Mouse (Mus musculus) layer of hippocampus, adult 2 months (tissue): ENCODE data around the gene Nat8f4. TPM values are rescaled to one million over a fixed set of nuclear protein-coding genes. Genes with fewer than 3 reads are reported as not detected.
A peak's percentile ranks its signal among the peaks of the same experiment; 100 is the strongest.
"Not testable (repeated sequence)": the region's sequence is repeated elsewhere in the genome, so short reads cannot be mapped to it uniquely, and the experiment has no call there.

ENCODE experiments used
- DNase-seq, 2 experiments: peaks; one replicate each; pipeline ENCODE4 v3.0.0; 2022; ENCODE audit warnings: low spot score in 2 of 2
- H3K27ac ChIP-seq: fragments of 200-600 bp; 2 replicates; pipeline ENCODE4 v1.8.1; 2022
- H3K4me3 ChIP-seq: fragments of 200-600 bp; 2 replicates; pipeline ENCODE4 v1.8.1; 2022; ENCODE audit warnings: mild to moderate bottlenecking
- CTCF ChIP-seq: fragments of 200-600 bp; conservative IDR thresholded peaks from 2 replicates; pipeline ENCODE4 v1.8.1; 2022; ENCODE audit warnings: antibody characterized with exemption, mild to moderate bottlenecking, moderate library complexity
- total RNA-seq, 2 experiments: library from RNA; stranded (reverse); gene quantifications; 2 replicates each; pipeline ENCODE4 v1.2.3; 2021

Gene Nat8f4
- total RNA-seq, 2 experiments from 2014 or later: 7.7 to 7.9 TPM

DNA sequence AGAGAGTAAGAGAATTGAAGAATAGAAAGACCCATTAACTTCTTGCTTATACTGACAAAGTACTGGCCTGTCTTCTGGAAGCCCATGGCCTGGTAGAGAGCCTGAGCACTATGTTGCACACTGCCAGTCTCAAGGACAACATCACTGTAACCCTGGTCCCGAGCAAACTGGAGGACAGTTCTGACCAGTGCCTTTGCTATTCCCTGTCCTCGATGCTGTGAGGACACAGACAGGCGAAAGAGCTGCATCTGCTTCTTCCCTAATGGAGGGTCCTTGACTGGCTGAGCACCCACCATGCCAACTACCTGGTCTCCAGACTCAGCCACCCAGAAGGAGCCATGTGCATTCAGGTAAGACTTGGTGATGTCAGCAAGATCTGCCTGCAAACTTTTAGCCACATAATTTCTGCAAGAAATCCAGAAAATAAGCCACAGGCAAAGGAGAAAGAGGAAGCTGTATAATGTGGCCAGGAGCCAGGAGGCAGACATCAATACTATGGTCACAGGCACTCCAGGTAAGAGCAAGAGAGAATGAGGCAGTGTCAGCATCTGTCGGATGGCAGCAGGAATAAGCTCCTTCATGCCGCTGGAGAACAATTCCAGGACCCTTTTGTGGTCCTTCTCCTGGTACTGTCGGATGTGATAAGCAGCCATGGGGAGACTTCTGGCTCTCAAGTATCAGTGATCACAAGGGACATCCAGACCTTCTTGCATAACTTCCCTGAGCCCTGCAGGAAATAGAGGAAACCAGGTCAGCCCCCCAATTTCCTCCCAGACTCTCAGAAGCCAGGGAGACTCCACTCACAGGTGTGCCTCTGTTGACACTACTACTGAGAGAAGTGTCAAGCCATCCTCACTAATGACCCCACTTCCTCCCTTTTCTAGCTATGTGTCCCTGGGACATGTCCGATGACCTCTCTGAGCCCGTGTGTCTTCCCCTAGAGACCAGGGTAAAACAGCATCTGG, 36.7 kb downstream of the Nat8f4 start:
- DNase-seq: no peak
- no peak for TF ChIP-seq CTCF
- Histone ChIP-seq H3K4me3 (no peak overlapping the region), H3K27ac (no peak overlapping the region)

DNA sequence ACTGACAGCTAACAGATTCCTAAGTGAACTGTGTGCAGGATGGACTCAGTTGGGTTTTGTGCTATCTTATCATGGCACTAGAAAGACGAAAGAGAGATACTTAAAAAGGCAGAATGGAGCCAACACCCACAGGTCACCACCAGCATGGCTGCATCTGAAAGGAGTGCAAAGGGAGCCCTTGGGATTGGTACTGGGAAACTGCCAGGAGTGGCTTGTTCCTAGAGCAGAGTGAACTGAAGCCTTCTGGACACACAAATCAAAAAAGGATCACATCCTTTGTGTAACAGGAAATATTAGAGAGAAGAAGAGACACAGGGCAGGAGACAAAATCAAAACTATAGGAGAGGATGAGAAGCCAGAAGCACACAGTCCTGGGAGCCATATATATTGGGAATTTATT, 37.7 kb downstream of the Nat8f4 start:
- not testable (repeated sequence) for H3K4me3 ChIP-seq, DNase-seq, H3K27ac ChIP-seq

DNA sequence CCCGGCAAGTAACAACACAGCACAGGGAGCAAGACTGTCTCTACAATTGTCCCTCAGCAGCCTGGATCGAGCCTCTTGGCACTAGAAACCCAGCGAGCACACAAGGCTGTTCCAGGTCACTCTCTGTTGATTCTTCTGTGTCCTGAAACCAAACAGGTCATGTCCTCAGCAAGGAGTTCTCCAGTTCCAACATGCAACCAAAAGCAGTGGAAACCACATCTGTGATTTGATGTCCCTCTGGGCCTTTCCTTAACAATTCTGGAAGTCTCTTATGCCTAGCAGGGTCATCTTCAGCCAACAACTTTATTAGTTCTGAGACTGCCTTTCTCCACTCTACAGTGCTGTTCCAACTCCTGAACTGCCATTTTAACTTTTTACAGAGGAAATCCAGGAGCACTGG, 38.5 kb downstream of the Nat8f4 start:
- H3K4me3 ChIP-seq, DNase-seq, H3K27ac ChIP-seq: not testable (repeated sequence)

DNA sequence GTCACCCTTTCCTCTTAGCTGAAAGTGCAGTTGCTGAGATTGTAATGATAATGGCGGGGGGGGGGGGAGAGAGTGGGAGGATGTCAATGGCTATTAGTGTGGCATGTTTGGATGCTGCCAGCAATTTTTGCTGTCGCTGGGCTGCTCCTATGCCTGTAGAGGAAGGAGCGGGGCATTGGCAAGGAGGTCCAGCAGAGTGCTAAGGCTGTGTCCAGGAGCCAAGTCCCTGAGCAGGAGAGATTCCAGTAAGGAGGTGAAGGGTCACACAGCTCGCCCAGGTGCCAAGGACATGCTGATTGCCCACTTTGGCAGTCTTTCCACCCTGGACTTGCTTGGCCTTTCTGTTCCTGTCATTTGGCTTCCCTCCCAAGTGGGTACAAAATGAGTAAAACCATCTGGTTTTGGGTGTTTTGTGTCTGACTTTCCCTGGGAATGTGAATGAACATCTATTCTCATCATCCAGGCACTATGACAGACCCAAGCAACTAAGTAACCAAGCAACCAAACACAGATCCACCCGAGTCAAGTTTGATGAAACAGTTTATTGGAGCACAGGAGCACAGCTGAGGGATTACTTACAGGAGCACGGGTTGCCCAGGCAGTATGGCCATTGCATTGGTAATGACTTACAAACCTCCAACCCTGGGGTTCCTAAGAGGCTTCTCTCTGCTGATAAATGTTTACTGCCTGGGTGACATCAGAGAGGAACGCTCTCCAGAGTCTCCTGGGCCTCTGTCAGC, 39.6 kb downstream of the Nat8f4 start:
- H3K27ac ChIP-seq: peak overlapping the region; percentile 43; the same call in 1 of the 2 replicates
- H3K4me3 ChIP-seq: not testable (repeated sequence)
- DNase-seq: peak in 1 of 2 experiments; percentile 18

DNA sequence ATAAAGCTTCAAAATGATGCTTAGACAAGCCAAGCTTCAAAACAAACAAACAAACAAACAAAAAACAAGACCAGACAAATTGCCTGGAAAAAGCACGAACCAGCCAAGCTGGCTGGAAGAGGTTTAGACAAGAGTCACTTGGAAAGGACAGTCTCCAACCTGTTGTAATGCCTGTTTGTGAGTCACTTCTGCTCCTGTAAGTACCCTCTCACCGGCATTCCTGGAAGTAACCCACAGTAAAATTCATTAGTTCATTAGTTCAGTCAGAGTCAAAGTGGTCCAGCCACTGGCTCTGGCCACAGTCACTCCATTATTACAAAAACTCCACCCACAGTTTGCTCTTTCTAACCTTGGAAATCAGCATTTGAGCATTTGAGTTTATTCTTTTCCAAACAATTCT, 40.8 kb downstream of the Nat8f4 start:
- TF ChIP-seq CTCF: no peak
- DNase-seq: no peak
- H3K4me3 ChIP-seq: no peak overlapping the region
- peak overlapping the region; percentile 49; the same call in 1 of the 2 replicates for H3K27ac ChIP-seq

DNA sequence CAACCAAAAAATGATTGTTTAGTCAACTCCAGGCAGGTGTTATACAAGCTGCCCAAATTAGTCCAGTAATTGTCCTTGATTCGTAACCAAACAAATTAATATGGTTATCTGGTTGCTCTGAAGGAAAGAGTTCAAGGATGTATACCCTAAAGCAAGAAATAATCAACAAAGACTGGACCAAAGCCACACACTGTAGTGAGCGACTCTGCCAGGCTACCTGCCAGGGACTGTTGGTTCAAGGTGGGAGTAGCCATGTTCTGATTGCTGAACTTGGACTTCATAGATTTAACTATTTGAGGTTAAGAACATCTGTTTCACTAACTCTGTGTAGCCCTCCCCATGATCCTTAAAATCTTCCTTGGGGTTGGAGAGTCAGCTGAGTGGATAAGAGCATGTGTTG, 41.5 kb downstream of the Nat8f4 start:
- TF ChIP-seq CTCF: no peak
- H3K27ac ChIP-seq: peak overlapping the region; percentile 49; the same call in 1 of the 2 replicates
- H3K4me3 ChIP-seq: no peak overlapping the region
- DNase-seq: no peak

DNA sequence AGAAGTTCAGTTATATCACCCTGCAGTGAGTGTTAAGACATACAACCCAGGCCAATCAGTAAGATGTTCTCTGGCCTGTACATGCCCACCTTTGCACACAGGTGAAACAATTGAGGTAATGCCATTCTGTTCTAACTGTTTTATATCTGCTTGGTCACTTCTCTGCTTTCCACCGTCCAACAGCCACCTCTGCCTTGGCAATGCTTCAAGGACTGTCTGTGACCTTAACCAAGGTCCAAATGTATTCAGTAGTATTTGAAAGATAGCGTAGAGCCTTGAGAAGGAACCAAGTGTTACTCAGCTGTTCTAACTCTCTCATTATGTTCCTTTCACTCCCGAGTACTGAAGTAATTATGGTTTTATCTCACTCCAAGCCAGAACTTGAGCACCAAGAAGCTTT, 42.1 kb downstream of the Nat8f4 start:
- no peak for DNase-seq
- no peak for TF ChIP-seq CTCF
- Histone ChIP-seq H3K27ac (peak overlapping the region; percentile 49; the same call in 1 of the 2 replicates), H3K4me3 (no peak overlapping the region)

DNA sequence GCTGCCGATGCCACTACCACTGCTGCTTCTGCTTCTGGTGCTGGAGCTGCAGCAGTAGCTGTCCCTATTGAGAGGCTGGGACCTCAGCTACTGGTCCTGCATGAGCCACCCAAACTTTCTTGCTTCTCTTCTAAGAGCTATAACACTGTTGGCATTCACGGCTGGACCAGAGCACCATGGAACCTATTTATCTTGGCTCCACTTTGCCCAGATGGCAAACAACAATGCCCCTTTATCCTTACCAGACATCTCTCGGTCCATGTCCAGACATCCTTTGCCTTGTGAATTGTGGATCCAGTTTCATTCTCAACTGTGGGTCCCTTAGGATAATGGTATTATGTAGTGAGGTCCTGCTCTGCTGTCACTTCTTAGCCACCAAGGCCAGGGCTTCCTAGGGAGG, 43.4 kb downstream of the Nat8f4 start:
- TF ChIP-seq CTCF: no peak
- Histone ChIP-seq H3K4me3 (no peak overlapping the region), H3K27ac (peak overlapping the region; percentile 53)
- no peak for DNase-seq

DNA sequence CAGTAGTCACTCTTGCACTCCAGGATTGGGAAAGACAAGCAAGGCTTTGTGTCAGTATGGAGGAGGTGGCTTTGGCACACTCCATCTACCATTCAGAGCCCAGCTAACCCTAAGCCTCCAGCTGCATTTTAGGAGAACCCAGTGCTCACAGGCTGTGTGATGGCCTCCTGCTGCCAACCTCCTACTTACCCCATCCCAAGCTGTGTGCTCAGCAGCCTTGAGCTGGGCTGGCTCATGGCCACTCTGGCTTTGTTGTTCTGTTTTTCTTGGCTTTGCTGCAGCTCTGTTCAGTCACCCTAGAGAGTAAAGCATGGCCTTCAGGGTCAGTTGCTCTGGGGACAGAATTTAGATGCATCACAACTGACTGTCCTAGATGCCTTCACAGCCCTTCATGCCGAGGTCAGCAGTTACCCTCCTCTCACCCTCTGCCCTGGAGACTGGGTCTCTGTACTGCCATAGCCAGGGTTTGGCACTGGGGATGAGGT, 48.4 kb downstream of the Nat8f4 start:
- peak; percentile 64 to 86 for DNase-seq
- TF ChIP-seq CTCF: no peak
- Histone ChIP-seq H3K4me3 (no peak overlapping the region), H3K27ac (peak overlapping the region; percentile 86)

DNA sequence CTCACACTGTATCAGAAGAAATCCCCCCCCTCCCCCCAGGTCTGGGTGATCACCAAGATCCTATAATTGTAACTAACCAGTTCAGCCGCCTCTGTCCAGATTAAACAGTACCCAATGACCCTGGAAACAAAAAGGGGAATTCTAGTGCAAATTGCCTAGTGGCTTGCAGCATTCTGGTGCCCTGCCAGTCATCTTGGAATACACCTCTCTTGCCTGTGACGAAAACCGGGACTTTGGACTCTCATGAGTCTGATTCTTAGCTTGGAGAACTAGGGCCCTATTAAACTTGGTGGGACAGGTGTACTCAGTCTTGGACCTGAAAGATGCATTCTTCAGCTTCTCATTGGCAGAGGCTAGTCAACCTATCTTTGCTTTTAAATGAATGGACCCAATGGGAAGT, 51.2 kb downstream of the Nat8f4 start:
- DNase-seq: peak in 1 of 2 experiments; percentile 10
- Histone ChIP-seq H3K27ac (peak overlapping the region; percentile 89), H3K4me3 (no peak overlapping the region)
- TF ChIP-seq CTCF: no peak

DNA sequence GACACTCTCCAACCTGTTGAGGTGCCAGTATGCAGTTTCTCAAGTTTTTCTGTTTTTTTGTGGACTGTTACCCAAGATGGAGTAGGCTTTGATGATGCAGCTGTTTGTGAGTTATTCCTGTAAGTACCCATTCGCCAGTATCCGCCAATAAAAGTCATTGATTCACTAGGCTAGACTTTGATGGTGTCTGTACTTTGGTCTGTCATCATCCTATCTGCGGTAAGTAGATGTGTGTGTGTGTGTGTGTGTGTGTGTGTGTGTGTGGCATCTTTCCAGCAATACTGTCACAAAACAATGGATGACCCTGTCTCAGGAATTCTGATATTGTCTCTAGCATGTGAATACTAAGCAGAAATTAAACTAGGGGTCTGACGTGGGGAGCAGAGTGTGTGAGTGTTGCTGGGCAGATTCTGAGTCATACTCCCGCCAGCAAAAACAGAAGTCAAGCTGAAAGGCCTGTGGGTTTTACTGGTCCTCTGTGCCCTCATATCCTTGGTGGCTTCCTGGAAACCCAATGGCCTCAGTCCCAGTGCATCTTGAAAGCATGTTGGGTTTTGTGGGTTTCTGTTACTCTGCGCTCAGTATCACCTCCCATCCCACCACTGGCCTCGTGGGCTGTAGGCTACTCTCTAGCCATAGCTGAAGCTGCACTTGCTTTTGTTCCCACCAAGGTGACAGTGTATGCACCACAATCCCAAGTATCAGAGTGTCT, 53.5 kb downstream of the Nat8f4 start:
- no peak overlapping the region for H3K4me3 ChIP-seq
- TF ChIP-seq CTCF: no peak
- DNase-seq: peak in 1 of 2 experiments; percentile 1
- no peak overlapping the region for H3K27ac ChIP-seq

DNA sequence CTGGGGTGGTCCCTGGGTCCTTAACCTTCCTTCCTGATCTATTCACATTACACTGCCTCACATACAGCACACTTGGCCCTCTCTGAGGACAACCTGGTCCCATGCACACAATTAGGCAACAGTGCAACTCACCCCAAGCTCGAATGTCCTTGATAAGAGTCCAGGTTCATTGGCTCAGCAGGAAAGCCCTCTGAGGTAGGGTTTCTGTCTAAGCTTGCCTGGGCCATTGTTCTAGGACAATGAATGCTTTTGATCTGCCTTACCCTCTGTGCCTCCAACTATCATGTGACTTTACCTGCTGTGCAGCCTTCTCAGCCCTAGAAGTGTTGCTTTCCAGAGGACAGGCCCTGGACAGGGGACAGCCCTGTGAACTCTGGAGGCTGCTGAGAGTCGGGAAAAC, 55.4 kb downstream of the Nat8f4 start:
- peak overlapping the region; percentile 84 for H3K27ac ChIP-seq
- H3K4me3 ChIP-seq: no peak overlapping the region
- no peak for DNase-seq
- no peak for TF ChIP-seq CTCF

Other genes with a start within 250 kb of the Nat8f4 start
- gene Nat8f7, start 191.7 kb downstream of the Nat8f4 start, total RNA-seq: 1 to 10 TPM; 3.7 to 4.8 TPM
- 1 to 10 TPM; 1.2 to 3.0 TPM for gene Nat8f3, start 139.1 kb downstream of the Nat8f4 start, total RNA-seq
- gene Nat8f6, start 83.9 kb downstream of the Nat8f4 start, total RNA-seq: 1 to 10 TPM in 1 of 2 experiments, under 1 TPM in 1; 0.88 to 1.7 TPM
- gene Nat8f5, start 83.9 kb downstream of the Nat8f4 start, total RNA-seq: 1 to 10 TPM; 5.6 to 6.8 TPM
- gene Nat8, start 72.8 kb downstream of the Nat8f4 start, total RNA-seq: 1 to 10 TPM; 4.6 TPM
- gene Nat8f2, start 35.7 kb downstream of the Nat8f4 start, total RNA-seq: 1 to 10 TPM; 2.6 to 3.0 TPM
- gene Tprkb, start 7.0 kb upstream of the Nat8f4 start, total RNA-seq: 10 to 100 TPM; 80.4 to 90.2 TPM
- 10 to 100 TPM; 30.2 to 31.2 TPM for gene Nat8f1, start 10.8 kb upstream of the Nat8f4 start, total RNA-seq
- gene Dusp11, start 56.8 kb upstream of the Nat8f4 start, total RNA-seq: 10 to 100 TPM; 77.9 to 85.5 TPM
- gene Figla, start 111.3 kb upstream of the Nat8f4 start, total RNA-seq: not detected
- 100 to 1,000 TPM; 277 to 286 TPM for gene Add2, start 123.8 kb upstream of the Nat8f4 start, total RNA-seq